Mouse (Mus musculus): ENCODE data around the gene Cyth1.

DNA sequence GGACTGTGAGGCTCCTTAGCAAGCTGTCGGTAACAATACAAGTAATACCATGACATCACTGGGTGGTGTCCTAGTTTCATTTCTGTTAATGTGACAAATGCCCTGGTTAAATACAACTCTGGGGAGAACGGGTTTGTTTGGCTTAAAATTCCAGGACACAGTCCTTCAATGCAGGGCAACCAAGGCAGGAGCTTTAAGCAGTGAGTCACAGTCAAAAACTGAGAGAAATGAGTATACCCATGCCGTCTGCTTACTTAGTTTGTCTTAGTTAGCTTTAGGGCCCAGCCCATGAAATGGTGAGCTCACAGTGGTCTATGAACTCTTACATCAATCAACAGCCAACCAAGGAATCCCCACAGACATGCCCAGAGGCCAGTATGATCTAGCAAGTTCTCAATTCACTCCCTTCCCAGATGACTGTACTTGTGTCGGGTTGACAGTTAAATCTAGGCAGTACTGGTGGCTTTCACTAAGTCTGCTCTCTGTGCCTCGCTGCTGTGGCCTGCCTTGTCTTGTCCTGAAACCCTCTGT, 32.4 kb downstream of the Cyth1 start:
- no peak for TF ChIP-seq CEBPB (IDR thresholded peaks at IDR 0.05; ENCODE audit: insufficient read depth, poor library complexity, severe bottlenecking)
- no peak for TF ChIP-seq POLR2A (IDR thresholded peaks at IDR 0.05; ENCODE audit: insufficient read length, low read depth)
- TF ChIP-seq REST (IDR thresholded peaks at IDR 0.05; ENCODE audit: insufficient read depth, insufficient read length), result no peak
- TF ChIP-seq MAX (IDR thresholded peaks at IDR 0.05; ENCODE audit: low read depth), result no peak
- no peak for TF ChIP-seq E2F4 (IDR thresholded peaks at IDR 0.05; ENCODE audit: insufficient read depth)
- TF ChIP-seq TCF12 (IDR thresholded peaks at IDR 0.05; ENCODE audit: insufficient read depth, poor library complexity, severe bottlenecking), result no peak
- TF ChIP-seq MYOD1 (IDR thresholded peaks at IDR 0.05; ENCODE audit: control insufficient read depth in 1 of 3, insufficient read length in 2 of 3, low read depth in 2 of 3), result no peak
- no peak for TF ChIP-seq MYOG (IDR thresholded peaks at IDR 0.05; ENCODE audit: control insufficient read depth in 1 of 3, insufficient read depth in 1 of 3, insufficient read length in 2 of 3, low read depth in 2 of 3)
- TF ChIP-seq POLR2AphosphoS2 (IDR thresholded peaks at IDR 0.05; ENCODE audit: insufficient read length, low read depth), result no peak
- no peak for TF ChIP-seq USF1 (IDR thresholded peaks at IDR 0.05; ENCODE audit: low read depth)
- TF ChIP-seq SRF (IDR thresholded peaks at IDR 0.05; ENCODE audit: control insufficient read depth, insufficient read length, low read depth), result no peak
- TF ChIP-seq TCF3 (IDR thresholded peaks at IDR 0.05; ENCODE audit: insufficient read length, low read depth), result no peak

Measured in myocyte (in vitro differentiated cells).